Mouse (Mus musculus) bone marrow, adult 2 months (tissue): ENCODE results near the gene Svep1. TPM values are rescaled to one million over a fixed set of nuclear protein-coding genes. Genes with fewer than 3 reads are reported as not detected.

Experiments used
- H3K27ac ChIP-seq: fragments of 200-500 bp; 2 replicates; pipeline ENCODE4 v1.5.1; 2012; ENCODE audit warnings: low read depth, mild to moderate bottlenecking, control low read depth, inconsistent platforms, low read length; ENCODE audit not compliant: control insufficient read depth, poor library complexity, insufficient read depth
- H3K4me1 ChIP-seq: fragments of 200-500 bp; 2 replicates; pipeline ENCODE4 v1.6.1; 2011; ENCODE audit warnings: low read length; ENCODE audit not compliant: control insufficient read depth, insufficient read depth
- H3K4me3 ChIP-seq: fragments of 200-500 bp; replicated peaks from 2 replicates; pipeline ENCODE3; 2011; ENCODE audit warnings: mild to moderate bottlenecking, low read depth, low read length, control low read depth; ENCODE audit not compliant: control insufficient read depth
- CTCF ChIP-seq: fragments of 200-500 bp; IDR thresholded peaks from 2 replicates; pipeline ENCODE4 v1.5.1; 2011; ENCODE audit warnings: low read length, control low read depth; ENCODE audit not compliant: control insufficient read depth, insufficient read depth
- POLR2A ChIP-seq: fragments of 200-500 bp; IDR thresholded peaks from 2 replicates; pipeline ENCODE4 v1.6.1; 2011; ENCODE audit warnings: low read depth, mild to moderate bottlenecking, control low read depth, low read length, borderline replicate concordance; ENCODE audit not compliant: control insufficient read depth
- WGBS: fragments of 180-500 bp; shearing (Covaris S2); methylation state at CpG from one replicate; pipeline ENCODE4 v1.1.7; 2018; 5-methylcytosine and 5-hydroxymethylcytosine counted together
- polyA plus RNA-seq: library from polyadenylated mRNA; stranded (reverse); fragments of >200 nt; gene quantifications from 2 replicates; pipeline ENCODE4 v1.2.4, GENCODE M21; 2011; ENCODE audit warnings: low replicate concordance; ENCODE audit not compliant: missing spikeins, insufficient read depth, insufficient read length

Gene Svep1
- polyA plus RNA-seq, 1 experiment, result 1.3 TPM

DNA sequence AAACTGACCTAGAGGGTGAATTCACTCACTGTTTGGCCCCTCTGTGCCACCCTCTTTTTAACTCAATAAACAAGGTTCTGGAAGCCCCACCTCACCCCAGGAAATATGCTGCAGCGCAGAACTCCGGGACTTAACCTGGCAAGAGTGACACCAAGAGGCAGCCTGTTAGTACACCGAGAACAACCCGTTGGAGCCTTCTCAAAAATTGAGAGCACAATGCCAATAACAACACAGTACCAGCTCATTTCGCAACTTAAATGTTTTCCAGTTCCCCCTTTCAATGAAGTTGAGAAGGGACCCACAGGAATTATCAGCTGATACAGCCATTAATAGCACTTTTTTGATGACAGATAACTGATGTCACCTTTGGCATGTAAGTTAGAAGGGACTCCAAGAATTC lies 38.3 kb downstream of the Svep1 start:
- no peak overlapping the region for H3K4me3 ChIP-seq
- TF ChIP-seq CTCF (no peak), POLR2A (no peak)
- H3K27ac ChIP-seq, result no peak overlapping the region
- no peaks in the 10 kb centered on the region for H3K4me1 ChIP-seq
- 67% methylated on average over 5 of the region's 5 CpGs for WGBS

DNA sequence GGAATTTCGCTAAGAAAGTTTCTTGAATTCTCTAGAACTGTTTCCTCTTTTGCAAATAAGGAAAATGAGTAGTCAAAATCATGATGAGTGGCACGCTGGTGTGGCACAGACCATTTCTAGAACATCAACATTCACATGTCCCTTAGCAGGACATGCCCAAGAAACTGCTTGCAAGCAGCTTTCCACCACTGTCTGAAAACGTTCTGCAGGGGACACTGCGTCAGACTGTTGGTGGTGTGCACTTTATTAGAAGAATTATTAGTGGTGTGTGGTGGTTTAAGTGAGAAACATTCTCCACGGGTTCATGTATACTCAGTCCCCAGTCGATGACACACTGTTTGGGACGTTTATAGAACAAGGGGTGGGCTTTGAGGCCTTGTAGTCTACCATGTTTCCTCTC lies 40.9 kb downstream of the Svep1 start:
- 62% methylated on average over 7 of the region's 7 CpGs for WGBS
- no peak overlapping the region for H3K27ac ChIP-seq
- no peaks in the 10 kb centered on the region for H3K4me1 ChIP-seq
- H3K4me3 ChIP-seq, result no peak overlapping the region
- no peak for TF ChIP-seq CTCF
- TF ChIP-seq POLR2A, result no peak

DNA sequence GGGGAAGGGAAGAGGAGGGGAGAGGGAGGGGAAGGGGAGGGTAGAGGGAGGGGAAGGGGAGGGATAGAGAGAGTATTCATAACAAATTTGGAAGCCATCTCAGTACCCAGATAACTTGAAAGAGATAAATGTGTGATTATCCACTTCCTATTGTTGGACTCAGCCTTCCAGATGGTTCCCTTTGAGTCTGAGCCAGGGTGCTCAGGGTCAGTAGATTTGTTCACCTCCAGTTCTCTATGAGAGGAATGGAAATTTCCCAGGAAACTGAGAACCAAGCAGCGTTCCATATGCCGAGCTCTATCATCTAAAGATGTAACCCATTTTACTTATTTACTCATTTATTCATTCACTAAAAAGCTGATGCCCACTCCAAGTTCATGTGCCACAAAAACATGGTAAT lies 44.8 kb downstream of the Svep1 start:
- no peaks in the 10 kb centered on the region for H3K4me1 ChIP-seq
- TF ChIP-seq CTCF (no peak), POLR2A (no peak)
- H3K4me3 ChIP-seq, result no peak overlapping the region
- 87% methylated on average over 2 of the region's 2 CpGs for WGBS
- H3K27ac ChIP-seq, result no peak overlapping the region

DNA sequence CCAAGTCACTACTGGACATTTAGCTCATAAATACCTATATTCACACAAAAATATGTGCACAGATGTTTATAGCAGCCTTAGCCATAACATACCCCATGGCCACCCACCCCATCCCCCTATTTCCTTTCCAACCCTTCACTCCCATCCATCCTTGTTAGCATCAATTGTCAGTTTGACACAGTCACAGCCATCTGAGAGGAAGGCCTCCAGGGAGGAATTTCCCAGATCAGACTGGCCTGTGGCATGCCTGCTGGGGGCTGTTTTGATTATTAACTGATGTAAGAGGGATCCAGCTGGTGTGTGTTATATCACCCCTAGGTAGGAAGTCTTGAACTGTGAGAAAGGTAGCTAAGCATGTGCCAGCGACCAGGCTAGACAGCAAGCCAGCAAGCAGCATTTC lies 47.1 kb downstream of the Svep1 start:
- Histone ChIP-seq H3K4me1 (no peaks in the 10 kb centered on the region), H3K4me3 (no peak overlapping the region), H3K27ac (no peak overlapping the region)
- WGBS, result 66% methylated on average over 1 of the region's 1 CpGs
- no peak for TF ChIP-seq CTCF
- no peak for TF ChIP-seq POLR2A

DNA sequence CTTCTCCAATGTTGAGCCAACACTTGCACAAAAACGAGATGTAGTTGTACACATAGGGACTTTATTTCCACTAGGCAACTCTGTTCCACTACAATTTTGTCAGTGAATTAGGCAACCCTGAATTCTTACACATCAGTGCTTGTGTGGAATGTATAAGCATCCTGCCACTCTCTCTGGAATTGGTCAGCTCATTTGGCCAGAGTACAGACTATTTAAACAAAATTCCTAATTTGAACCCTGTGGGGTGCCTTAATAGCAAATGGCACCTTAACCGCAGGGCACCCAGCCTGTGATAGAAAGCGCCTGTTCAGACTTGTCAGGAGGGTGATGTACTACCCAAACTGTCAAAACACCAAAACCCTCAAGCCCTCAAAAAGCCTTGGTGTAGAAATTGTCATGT lies 56.4 kb downstream of the Svep1 start:
- WGBS, result 77% methylated on average over 3 of the region's 3 CpGs
- Histone ChIP-seq H3K4me3 (no peak overlapping the region), H3K4me1 (no peaks in the 10 kb centered on the region; the same call in 1 of the 2 replicates), H3K27ac (no peak overlapping the region)
- no peak for TF ChIP-seq POLR2A

DNA sequence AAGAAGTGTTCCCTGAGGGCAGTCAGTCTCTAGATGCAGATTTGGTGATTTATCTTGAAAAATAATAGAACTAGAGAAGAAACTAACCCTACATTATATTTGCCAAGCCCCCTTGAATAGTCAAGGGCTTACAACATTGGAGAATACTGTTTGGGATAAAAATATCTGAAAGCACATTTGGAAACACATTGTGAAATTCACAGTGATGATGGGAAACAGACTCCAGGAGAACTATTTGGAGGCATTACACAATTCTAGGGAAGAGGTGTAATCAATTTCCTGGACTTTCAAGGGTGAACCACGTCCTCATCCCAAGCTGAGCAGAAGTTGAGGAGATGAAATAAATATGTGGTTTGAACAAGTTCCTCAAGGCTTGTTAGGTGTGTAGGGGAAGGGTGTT lies 57.5 kb downstream of the Svep1 start:
- H3K27ac ChIP-seq, result no peak overlapping the region
- no peak for TF ChIP-seq CTCF
- no peak for TF ChIP-seq POLR2A
- 7% methylated on average over 1 of the region's 1 CpGs for WGBS
- H3K4me3 ChIP-seq, result no peak overlapping the region
- H3K4me1 ChIP-seq, result no peaks in the 10 kb centered on the region; the same call in 1 of the 2 replicates

DNA sequence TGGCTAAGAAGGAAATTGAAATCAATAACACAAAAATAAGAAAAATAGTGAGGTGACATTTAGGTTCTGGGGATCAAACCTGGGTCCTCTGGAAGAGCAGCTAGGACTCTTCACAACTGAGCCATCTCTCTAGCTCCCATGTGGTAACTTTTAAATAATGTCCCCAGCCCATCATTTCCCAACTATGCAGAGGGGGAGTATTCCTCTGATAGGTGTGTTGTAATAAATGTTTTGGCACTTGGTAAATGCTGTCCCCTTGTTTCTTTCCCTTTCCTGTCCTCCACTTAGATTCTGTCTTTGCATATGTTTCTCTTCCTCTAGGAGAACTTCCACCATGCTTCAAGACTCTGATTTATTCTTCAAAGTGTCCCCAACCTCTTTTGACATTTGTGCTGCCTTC lies 58.1 kb downstream of the Svep1 start:
- Histone ChIP-seq H3K4me3 (no peak overlapping the region), H3K27ac (no peak overlapping the region), H3K4me1 (no peaks in the 10 kb centered on the region; the same call in 1 of the 2 replicates)
- no peak for TF ChIP-seq POLR2A
- TF ChIP-seq CTCF, result no peak

DNA sequence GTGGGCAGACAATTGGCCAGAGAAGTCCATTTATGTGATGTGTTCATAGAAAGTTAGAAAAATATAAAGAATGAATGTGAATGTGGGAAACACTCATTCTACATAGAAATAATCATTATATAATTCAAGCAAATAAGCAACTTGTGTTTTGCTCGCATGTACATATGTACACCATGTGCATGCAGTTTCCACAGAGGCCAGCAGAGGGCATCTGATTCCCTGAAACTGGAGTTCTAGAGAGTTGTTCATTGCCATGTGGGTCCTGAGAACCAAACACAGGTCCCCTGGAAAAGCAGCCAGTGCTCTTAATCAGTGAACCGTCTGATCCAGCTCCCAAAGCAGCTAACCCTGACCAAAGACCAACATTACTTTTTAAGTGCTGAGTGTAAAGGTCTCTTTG lies 60.0 kb downstream of the Svep1 start:
- Histone ChIP-seq H3K4me3 (no peak overlapping the region), H3K27ac (no peak overlapping the region), H3K4me1 (no peaks in the 10 kb centered on the region; the same call in 1 of the 2 replicates)
- 97% methylated on average over 2 of the region's 2 CpGs for WGBS
- TF ChIP-seq POLR2A (no peak), CTCF (no peak)

DNA sequence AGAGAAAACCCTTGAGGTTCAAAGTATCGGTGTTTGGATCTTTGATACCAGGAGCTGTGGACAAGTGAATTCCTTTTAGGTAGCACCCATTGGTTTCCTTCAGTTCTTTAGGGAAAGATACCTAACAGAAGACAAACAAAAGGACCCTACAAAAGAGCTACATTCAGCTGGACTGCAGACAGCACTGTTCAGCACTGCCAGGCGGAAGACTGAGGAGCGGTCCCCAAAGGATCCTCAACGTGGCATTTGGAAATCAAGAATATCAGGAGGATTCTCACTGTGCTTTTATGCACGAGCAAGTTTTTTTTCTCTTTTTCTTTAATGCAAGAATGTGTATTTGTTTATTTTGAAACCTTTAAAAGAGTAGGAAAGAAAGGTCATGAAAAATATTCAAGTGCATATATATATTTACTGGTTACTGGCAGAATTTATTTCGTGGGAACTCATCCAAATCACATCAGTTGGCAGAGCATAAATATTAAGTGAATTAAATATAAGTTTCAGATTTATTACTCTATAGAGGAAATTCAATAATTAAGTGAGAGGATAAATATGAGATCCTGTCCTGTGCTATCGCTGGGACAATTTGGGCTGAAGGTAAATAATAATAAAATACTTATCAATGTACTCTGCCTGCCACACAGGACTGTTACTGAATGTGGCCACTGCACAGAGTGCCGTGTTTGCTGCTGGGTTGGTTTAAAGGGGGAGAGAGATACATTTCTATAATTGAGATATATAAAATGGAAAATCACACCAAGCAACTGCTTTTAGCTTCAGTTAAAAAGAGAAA lies 66.7 kb downstream of the Svep1 start:
- no peak overlapping the region for H3K4me3 ChIP-seq
- no peaks in the 10 kb centered on the region for H3K4me1 ChIP-seq
- WGBS, result 78% methylated on average over 8 of the region's 8 CpGs
- H3K27ac ChIP-seq, result no peak overlapping the region
- TF ChIP-seq POLR2A (no peak), CTCF (no peak)
